Mouse (Mus musculus) liver, adult 2 months (tissue): ENCODE measurements around the gene Fam13a. TPM values are rescaled to one million over a fixed set of nuclear protein-coding genes. Genes with fewer than 3 reads are reported as not detected.
A peak's percentile ranks its signal among the peaks of the same experiment; 100 is the strongest.

ENCODE experiments used
- DNase-seq: peaks from one replicate; pipeline ENCODE4 v3.0.0-alpha.2; 2011; ENCODE audit warnings: low read depth, low spot score; ENCODE audit errors: extremely low read depth
- H3K27ac ChIP-seq: fragments of 200-500 bp; replicated peaks from 2 replicates; pipeline ENCODE4 v1.5.1; 2012; ENCODE audit warnings: low read depth, mild to moderate bottlenecking, control low read depth, inconsistent platforms, low read length; ENCODE audit not compliant: insufficient read depth
- H3K27me3 ChIP-seq: fragments of 200-500 bp; 2 replicates; pipeline ENCODE4 v1.6.1; 2012; ENCODE audit warnings: mild to moderate bottlenecking, moderate library complexity, low read length, inconsistent platforms; ENCODE audit not compliant: control insufficient read depth, insufficient read depth
- H3K36me3 ChIP-seq: fragments of 200-500 bp; 2 replicates; pipeline ENCODE4 v1.6.1; 2012; ENCODE audit warnings: low read length, inconsistent platforms; ENCODE audit not compliant: control insufficient read depth, insufficient read depth
- H3K4me1 ChIP-seq: fragments of 200-500 bp; 2 replicates; pipeline ENCODE4 v1.6.1; 2011; ENCODE audit warnings: low read length; ENCODE audit not compliant: control insufficient read depth, insufficient read depth
- H3K4me3 ChIP-seq: fragments of 200-500 bp; 2 replicates; pipeline ENCODE4 v1.5.1; 2011; ENCODE audit warnings: low read depth, mild to moderate bottlenecking, control low read depth, low read length, moderate library complexity; ENCODE audit not compliant: insufficient read depth
- H3K79me2 ChIP-seq: fragments of 200-500 bp; 2 replicates; pipeline ENCODE4 v1.6.1; 2012; ENCODE audit warnings: inconsistent platforms, mild to moderate bottlenecking, low read length, moderate library complexity; ENCODE audit not compliant: control insufficient read depth, insufficient read depth
- H3K9ac ChIP-seq: fragments of 200-500 bp; 2 replicates; pipeline ENCODE4 v1.6.1; 2012; ENCODE audit warnings: low read depth, mild to moderate bottlenecking, control low read depth, inconsistent platforms, low read length
- CTCF ChIP-seq: fragments of 200-500 bp; IDR thresholded peaks from 2 replicates; pipeline ENCODE4 v1.5.1; 2011; ENCODE audit warnings: low read depth, low read length, control low read depth
- POLR2A ChIP-seq: fragments of 200-500 bp; IDR thresholded peaks from 2 replicates; pipeline ENCODE4 v1.6.1; 2011; ENCODE audit warnings: low read length, control low read depth; ENCODE audit not compliant: insufficient read depth; ENCODE audit errors: extremely low read depth
- WGBS: fragments of 180-500 bp; shearing (Covaris S2); methylation state at CpG from one replicate; pipeline ENCODE4 v1.1.7; 2018; 5-methylcytosine and 5-hydroxymethylcytosine counted together
- polyA plus RNA-seq: library from polyadenylated mRNA; depleted of rRNA; stranded (reverse); fragments of >200 nt; gene quantifications from 2 replicates; pipeline ENCODE4 v1.2.3, GENCODE M21; 2012
- total RNA-seq: library from RNA; depleted of rRNA; stranded (reverse); fragments of >200 nt; gene quantifications from 2 replicates; pipeline ENCODE4 v1.2.3, GENCODE M21; 2014

Fam13a gene
- total and polyA plus RNA-seq, 2 experiments: 3.4 to 42.5 TPM

- Histone ChIP-seq H3K27me3 (no peaks in the 10 kb centered on the region), H3K9ac (no peak overlapping the region), H3K36me3 (peaks cover 39% of the 10 kb centered on the region), H3K27ac (no peak overlapping the region), H3K4me1 (no peaks in the 10 kb centered on the region), H3K79me2 (no peaks in the 10 kb centered on the region), H3K4me3 (no peak overlapping the region)
- TF ChIP-seq POLR2A (no peak), CTCF (no peak)
- DNase-seq: no peak
- WGBS: 82% methylated on average over 3 of the region's 3 CpGs
These were observed 80.4 kb downstream of the Fam13a start for GRCm38 (mm10) chr6:58943958-58944357.

GRCm38 (mm10) chr6:58942276-58942675, 82.1 kb downstream of the Fam13a start:
- 96% methylated on average over 2 of the region's 2 CpGs for WGBS
- H3K27ac ChIP-seq: no peak overlapping the region
- peaks cover 43% of the 10 kb centered on the region for H3K36me3 ChIP-seq
- TF ChIP-seq POLR2A: no peak
- TF ChIP-seq CTCF: no peak
- no peaks in the 10 kb centered on the region for H3K79me2 ChIP-seq
- no peak for DNase-seq
- H3K9ac ChIP-seq: no peak overlapping the region
- no peaks in the 10 kb centered on the region; the same call in 1 of the 2 replicates for H3K4me1 ChIP-seq
- no peaks in the 10 kb centered on the region for H3K27me3 ChIP-seq
- H3K4me3 ChIP-seq: no peak overlapping the region

- Histone ChIP-seq H3K4me3 (no peak overlapping the region), H3K79me2 (no peaks in the 10 kb centered on the region), H3K4me1 (no peaks in the 10 kb centered on the region; the same call in 1 of the 2 replicates), H3K9ac (no peak overlapping the region), H3K36me3 (peaks cover 40% of the 10 kb centered on the region), H3K27ac (no peak overlapping the region), H3K27me3 (no peaks in the 10 kb centered on the region)
- peak; percentile 99 for DNase-seq
- TF ChIP-seq POLR2A (no peak), CTCF (no peak)
These were observed 86.6 kb downstream of the Fam13a start for GRCm38 (mm10) chr6:58937726-58938125.

- DNase-seq: no peak
- H3K27me3 ChIP-seq: no peaks in the 10 kb centered on the region
- H3K9ac ChIP-seq: no peak overlapping the region
- no peak overlapping the region for H3K4me3 ChIP-seq
- H3K4me1 ChIP-seq: peaks cover 6% of the 10 kb centered on the region
- peaks cover 22% of the 10 kb centered on the region for H3K36me3 ChIP-seq
- TF ChIP-seq POLR2A (no peak), CTCF (no peak)
- WGBS: 96% methylated on average over 4 of the region's 4 CpGs
- H3K27ac ChIP-seq: no peak overlapping the region
- no peaks in the 10 kb centered on the region for H3K79me2 ChIP-seq
These were observed 90.2 kb downstream of the Fam13a start for GRCm38 (mm10) chr6:58934144-58934543.

GRCm38 (mm10) chr6:58933189-58933913, 91.0 kb downstream of the Fam13a start:
- no peak overlapping the region for H3K4me3 ChIP-seq
- no peaks in the 10 kb centered on the region for H3K27me3 ChIP-seq
- no peak for DNase-seq
- H3K4me1 ChIP-seq: peaks cover 6% of the 10 kb centered on the region
- H3K36me3 ChIP-seq: peaks cover 16% of the 10 kb centered on the region
- H3K9ac ChIP-seq: no peak overlapping the region
- H3K79me2 ChIP-seq: no peaks in the 10 kb centered on the region
- no peak overlapping the region for H3K27ac ChIP-seq
- TF ChIP-seq CTCF (no peak), POLR2A (no peak)
- 77% methylated on average over 6 of the region's 6 CpGs for WGBS

GRCm38 (mm10) chr6:58932515-58933188, 91.7 kb downstream of the Fam13a start:
- Histone ChIP-seq H3K36me3 (peaks cover 15% of the 10 kb centered on the region), H3K4me3 (no peak overlapping the region), H3K9ac (no peak overlapping the region), H3K4me1 (peaks cover 9% of the 10 kb centered on the region), H3K27me3 (no peaks in the 10 kb centered on the region), H3K27ac (no peak overlapping the region), H3K79me2 (no peaks in the 10 kb centered on the region)
- peak; percentile 69 for DNase-seq
- WGBS: 84% methylated on average over 12 of the region's 12 CpGs
- TF ChIP-seq CTCF: no peak
- TF ChIP-seq POLR2A: no peak
